Mouse (Mus musculus) CH12.LX (cell line): Measurements from ENCODE around the gene Timmdc1. TPM values are rescaled to one million over a fixed set of nuclear protein-coding genes. Genes with fewer than 3 reads are reported as not detected.
A peak's percentile ranks its signal among the peaks of the same experiment; 100 is the strongest.

Source experiments
- DNase-seq: peaks from one replicate; pipeline ENCODE4 v3.0.0-alpha.2; 2013; ENCODE audit errors: extremely low read depth
- H3K27ac ChIP-seq: 2 replicates; pipeline ENCODE4 v1.5.1; 2012; ENCODE audit warnings: low read depth, mild to moderate bottlenecking, control low read depth, moderate library complexity; ENCODE audit not compliant: insufficient read depth
- H3K27me3 ChIP-seq: replicated peaks from 2 replicates; pipeline ENCODE3; 2012; ENCODE audit warnings: inconsistent platforms
- H3K36me3 ChIP-seq, 2 experiments: replicated peaks in 1 of 2; 2 replicates each; pipeline versions ENCODE3 to v1.6.1; 2012; ENCODE audit warnings: inconsistent platforms in 1 of 2, low read length in 1 of 2, mild to moderate bottlenecking in 1 of 2, mixed read lengths in 1 of 2, moderate library complexity in 1 of 2; ENCODE audit not compliant: control insufficient read depth in 1 of 2, insufficient read depth in 1 of 2
- H3K4me1 ChIP-seq, 2 experiments: 2 replicates each; pipeline ENCODE4 v1.6.1; 2012; ENCODE audit warnings: inconsistent platforms in 1 of 2, moderate library complexity in 1 of 2; ENCODE audit not compliant: insufficient read depth in 2 of 2, control insufficient read depth in 1 of 2
- H3K4me2 ChIP-seq: 2 replicates; pipeline ENCODE4 v1.6.1; 2012; ENCODE audit warnings: low read depth, mild to moderate bottlenecking, control low read depth; ENCODE audit not compliant: poor library complexity, insufficient read depth, severe bottlenecking
- H3K4me3 ChIP-seq, 3 experiments: fragments of 150-350 bp in 1 of 3; sonication (generic) in 1 of 3; replicated peaks in 1 of 3; 2 replicates each; pipeline versions ENCODE3 to v1.5.1; 2011 to 2012; ENCODE audit warnings: low read depth in 2 of 3, low read length in 2 of 3, mild to moderate bottlenecking in 2 of 3, moderate library complexity in 2 of 3, control low read depth in 1 of 3, improper control_type of control experiment in 1 of 3, inconsistent platforms in 1 of 3, mixed read lengths in 1 of 3; ENCODE audit not compliant: poor library complexity in 1 of 3
- H3K79me2 ChIP-seq: replicated peaks from 2 replicates; pipeline ENCODE4 v1.6.1; 2012; ENCODE audit warnings: mild to moderate bottlenecking, moderate library complexity; ENCODE audit not compliant: control insufficient read depth, poor library complexity, insufficient read depth, severe bottlenecking; ENCODE audit errors: extremely low read depth
- H3K9ac ChIP-seq: 2 replicates; pipeline ENCODE4 v1.6.1; 2012; ENCODE audit warnings: low read depth, mild to moderate bottlenecking, control low read depth, moderate library complexity; ENCODE audit not compliant: insufficient read depth
- H3K9me3 ChIP-seq: replicated peaks from 2 replicates; pipeline ENCODE3; 2012; ENCODE audit warnings: low read length, inconsistent platforms, mixed read lengths
- BHLHE40 ChIP-seq: IDR thresholded peaks from 2 replicates; pipeline ENCODE4 v1.6.1; 2011; ENCODE audit warnings: mild to moderate bottlenecking, low read depth, low read length, improper control_type of control experiment
- CHD1 ChIP-seq: IDR thresholded peaks from 2 replicates; pipeline ENCODE4 v1.6.1; 2012; ENCODE audit warnings: low read depth, low read length, improper control_type of control experiment, inconsistent platforms
- CHD2 ChIP-seq: IDR thresholded peaks from 2 replicates; pipeline ENCODE4 v1.6.1; 2011; ENCODE audit warnings: low read length, improper control_type of control experiment
- CTCF ChIP-seq, 2 experiments: IDR thresholded peaks in 1 of 2; conservative IDR thresholded peaks in 1 of 2; 2 replicates each; pipeline ENCODE4 v1.5.1; 2011 to 2012; ENCODE audit warnings: low read depth in 2 of 2, low read length in 2 of 2, improper control_type of control experiment in 1 of 2, inconsistent platforms in 1 of 2, mild to moderate bottlenecking in 1 of 2, moderate library complexity in 1 of 2
- E2F4 ChIP-seq: IDR thresholded peaks from 2 replicates; pipeline ENCODE4 v1.6.1; 2011; ENCODE audit warnings: low read depth, low read length, improper control_type of control experiment; ENCODE audit not compliant: insufficient replicate concordance
- ELF1 ChIP-seq: IDR thresholded peaks from 2 replicates; pipeline ENCODE4 v1.6.1; 2014; ENCODE audit warnings: low read depth, mild to moderate bottlenecking, inconsistent platforms, low read length, improper control_type of control experiment
- EP300 ChIP-seq: IDR thresholded peaks from 2 replicates; pipeline ENCODE4 v1.6.1; 2011; ENCODE audit warnings: low read length, improper control_type of control experiment
- ETS1 ChIP-seq: conservative IDR thresholded peaks from 2 replicates; pipeline ENCODE4 v1.6.1; 2012; ENCODE audit warnings: low read depth, mild to moderate bottlenecking, inconsistent platforms, low read length, improper control_type of control experiment, moderate library complexity
- GABPA ChIP-seq: IDR thresholded peaks from 2 replicates; pipeline ENCODE4 v1.6.1; 2012; ENCODE audit warnings: low read depth, low read length, improper control_type of control experiment, inconsistent platforms; ENCODE audit not compliant: insufficient replicate concordance
- HCFC1 ChIP-seq: IDR thresholded peaks from 2 replicates; pipeline ENCODE4 v1.6.1; 2012; ENCODE audit warnings: low read depth, mild to moderate bottlenecking, inconsistent platforms, low read length, improper control_type of control experiment
- IRF4 ChIP-seq: IDR thresholded peaks from 2 replicates; pipeline ENCODE4 v1.6.1; 2014; ENCODE audit warnings: low read depth, mild to moderate bottlenecking, inconsistent platforms, low read length, improper control_type of control experiment
- JUN ChIP-seq: IDR thresholded peaks from 2 replicates; pipeline ENCODE4 v1.6.1; 2011; ENCODE audit warnings: low read depth, mild to moderate bottlenecking, low read length, improper control_type of control experiment, moderate library complexity; ENCODE audit not compliant: insufficient read depth
- JUND ChIP-seq: conservative IDR thresholded peaks from 2 replicates; pipeline ENCODE4 v1.6.1; 2011; ENCODE audit warnings: low read depth, low read length, improper control_type of control experiment
- KAT2A ChIP-seq: IDR thresholded peaks from 2 replicates; pipeline ENCODE4 v1.6.1; 2012; ENCODE audit warnings: low read length, improper control_type of control experiment, inconsistent platforms; ENCODE audit not compliant: insufficient replicate concordance
- MAFK ChIP-seq: IDR thresholded peaks from 2 replicates; pipeline ENCODE4 v1.6.1; 2011; ENCODE audit warnings: low read length, improper control_type of control experiment; ENCODE audit not compliant: insufficient replicate concordance
- MAX ChIP-seq: IDR thresholded peaks from 2 replicates; pipeline ENCODE4 v1.6.1; 2011; ENCODE audit warnings: low read length, improper control_type of control experiment
- MAZ ChIP-seq: IDR thresholded peaks from 2 replicates; pipeline ENCODE4 v1.6.1; 2012; ENCODE audit warnings: low read depth, mild to moderate bottlenecking, inconsistent platforms, low read length, improper control_type of control experiment, moderate library complexity
- MEF2A ChIP-seq: IDR thresholded peaks from 2 replicates; pipeline ENCODE4 v1.6.1; 2014; ENCODE audit warnings: low read depth, mild to moderate bottlenecking, inconsistent platforms, low read length, improper control_type of control experiment, borderline replicate concordance
- MXI1 ChIP-seq: IDR thresholded peaks from 2 replicates; pipeline ENCODE4 v1.6.1; 2011; ENCODE audit warnings: mild to moderate bottlenecking, low read depth, low read length, improper control_type of control experiment
- MYC ChIP-seq: IDR thresholded peaks from 2 replicates; pipeline ENCODE4 v1.6.1; 2011; ENCODE audit warnings: low read depth, mild to moderate bottlenecking, improper control_type of control experiment, low read length
- NELFE ChIP-seq: IDR thresholded peaks from 2 replicates; pipeline ENCODE4 v1.6.1; 2011; ENCODE audit warnings: low read depth, low read length, improper control_type of control experiment
- NRF1 ChIP-seq: IDR thresholded peaks from 2 replicates; pipeline ENCODE4 v1.6.1; 2014; ENCODE audit warnings: low read depth, mild to moderate bottlenecking, inconsistent platforms, low read length, improper control_type of control experiment, moderate library complexity
- PAX5 ChIP-seq: IDR thresholded peaks from 2 replicates; pipeline ENCODE4 v1.6.1; 2012; ENCODE audit warnings: low read length, inconsistent platforms, mixed read lengths
- POLR2A ChIP-seq: IDR thresholded peaks from 2 replicates; pipeline ENCODE4 v1.6.1; 2011; ENCODE audit warnings: low read depth, mild to moderate bottlenecking, improper control_type of control experiment, low read length
- POLR2AphosphoS2 ChIP-seq: IDR thresholded peaks from 2 replicates; pipeline ENCODE4 v1.6.1; 2011; ENCODE audit warnings: low read depth, low read length, improper control_type of control experiment
- RAD21 ChIP-seq: IDR thresholded peaks from 2 replicates; pipeline ENCODE4 v1.6.1; 2011; ENCODE audit warnings: low read depth, mild to moderate bottlenecking, low read length, improper control_type of control experiment, moderate library complexity
- RCOR1 ChIP-seq: conservative IDR thresholded peaks from 2 replicates; pipeline ENCODE4 v1.6.1; 2012; ENCODE audit warnings: low read depth, mild to moderate bottlenecking, inconsistent platforms, low read length, improper control_type of control experiment
- SIN3A ChIP-seq: IDR thresholded peaks from 2 replicates; pipeline ENCODE4 v1.6.1; 2012; ENCODE audit warnings: low read length, improper control_type of control experiment, inconsistent platforms
- SMC3 ChIP-seq: IDR thresholded peaks from 2 replicates; pipeline ENCODE4 v1.6.1; 2011; ENCODE audit warnings: low read depth, low read length, improper control_type of control experiment
- TBP ChIP-seq: conservative IDR thresholded peaks from 2 replicates; pipeline ENCODE4 v1.6.1; 2011; ENCODE audit warnings: low read depth, low read length, improper control_type of control experiment
- TCF12 ChIP-seq: IDR thresholded peaks from 2 replicates; pipeline ENCODE4 v1.6.1; 2014; ENCODE audit warnings: low read depth, mild to moderate bottlenecking, inconsistent platforms, low read length, improper control_type of control experiment
- UBTF ChIP-seq: IDR thresholded peaks from 2 replicates; pipeline ENCODE4 v1.6.1; 2012; ENCODE audit warnings: low read depth, mild to moderate bottlenecking, inconsistent platforms, low read length, improper control_type of control experiment, moderate library complexity
- USF1 ChIP-seq: IDR thresholded peaks from 2 replicates; pipeline ENCODE4 v1.6.1; 2014; ENCODE audit warnings: low read depth, mild to moderate bottlenecking, inconsistent platforms, low read length, improper control_type of control experiment
- USF2 ChIP-seq: conservative IDR thresholded peaks from 2 replicates; pipeline ENCODE4 v1.6.1; 2011; ENCODE audit warnings: low read depth, low read length, improper control_type of control experiment
- ZC3H11A ChIP-seq: IDR thresholded peaks from 2 replicates; pipeline ENCODE4 v1.6.1; 2012; ENCODE audit warnings: low read depth, mild to moderate bottlenecking, inconsistent platforms, low read length, improper control_type of control experiment
- ZKSCAN1 ChIP-seq: IDR thresholded peaks from 2 replicates; pipeline ENCODE4 v1.6.1; 2012; ENCODE audit warnings: low read depth, inconsistent platforms, low read length, improper control_type of control experiment, borderline replicate concordance
- ZMIZ1 ChIP-seq: IDR thresholded peaks from 2 replicates; pipeline ENCODE4 v1.6.1; 2012; ENCODE audit warnings: low read depth, mild to moderate bottlenecking, inconsistent platforms, low read length, improper control_type of control experiment
- ZNF384 ChIP-seq: IDR thresholded peaks from 2 replicates; pipeline ENCODE4 v1.6.1; 2012; ENCODE audit warnings: low read depth, low read length, improper control_type of control experiment, inconsistent platforms
- dilution Hi-C: fragments of 300-500 bp; cut with MboI; formaldehyde crosslinking; loops from 2 replicates; pipeline ENCODE4 v1.14.3; 2020; ENCODE audit warnings: low sequenced_read_pairs; ENCODE audit not compliant: extremely low pct_unique_long_range_greater_than_20kb, extremely low pct_ligation_motif_present
- in situ Hi-C: fragments of 300-500 bp; cut with MboI; formaldehyde crosslinking; loops from 3 replicates; pipeline ENCODE4 v1.14.3; 2019; ENCODE audit warnings: low sequenced_read_pairs, low pct_ligation_motif_present, low pct_unique_long_range_greater_than_20kb, mixed read lengths
- polyA plus RNA-seq: library from polyadenylated mRNA; unstranded; fragments of >175 nt; gene quantifications from 2 replicates; pipeline ENCODE4 v1.2.1, GENCODE M21; 2012; ENCODE audit warnings: low read depth; ENCODE audit not compliant: insufficient read length
- total RNA-seq, 2 experiments: library from RNA; depleted of rRNA; stranded (reverse); fragments of 300-350 nt in 1 of 2; fragments of >200 nt in 1 of 2; gene quantifications; 2 replicates each; pipeline ENCODE4 v1.2.3; 2012 to 2014

Gene Timmdc1
- total and polyA plus RNA-seq, 3 experiments: 32.5 to 49.7 (median 45.1) TPM

DNA sequence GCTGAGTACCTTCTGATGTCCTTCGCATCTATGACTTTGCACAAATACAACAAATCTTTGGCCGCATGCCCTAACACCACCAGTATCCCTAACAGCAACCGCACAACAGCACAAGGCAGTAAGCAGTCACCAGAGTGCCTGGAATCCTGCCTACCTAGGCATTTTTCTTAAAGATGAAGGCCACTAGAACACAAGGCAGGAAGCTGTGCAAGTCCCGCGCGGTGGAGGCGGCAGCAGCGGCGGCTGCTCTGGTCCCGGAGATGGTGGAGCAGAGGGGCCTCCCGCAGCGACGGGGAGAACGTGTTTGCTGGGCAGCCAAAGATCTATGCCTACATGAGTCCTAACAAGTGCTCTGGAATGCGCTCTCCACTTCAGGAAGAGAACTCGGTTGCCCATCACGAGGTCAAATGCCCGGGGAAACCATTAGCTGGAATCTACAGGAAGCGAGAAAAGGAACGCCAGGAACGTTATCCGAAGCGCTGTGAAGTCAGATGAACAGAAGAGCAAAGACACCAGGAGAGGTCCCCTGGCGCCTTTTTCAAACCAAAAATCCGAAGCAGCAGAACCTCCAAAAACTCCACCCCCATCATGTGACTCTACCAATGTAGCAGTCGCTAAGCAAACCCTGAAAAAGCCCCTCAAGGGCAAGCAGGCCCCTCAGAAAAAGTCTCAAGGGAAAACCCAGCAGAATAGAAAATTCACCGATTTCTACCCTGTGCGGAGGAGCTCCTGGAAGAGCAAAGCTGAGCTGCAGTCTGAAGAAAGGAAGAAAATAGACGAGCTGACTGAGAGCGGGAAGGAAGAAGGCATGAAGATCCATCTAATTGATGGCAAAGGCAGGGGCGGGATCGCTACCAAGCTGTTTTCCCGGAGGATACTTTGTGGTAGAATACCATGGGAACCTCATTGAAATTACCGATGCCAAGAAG is 45.9 kb downstream of the Timmdc1 start:
- peak; percentile 94 for DNase-seq

DNA sequence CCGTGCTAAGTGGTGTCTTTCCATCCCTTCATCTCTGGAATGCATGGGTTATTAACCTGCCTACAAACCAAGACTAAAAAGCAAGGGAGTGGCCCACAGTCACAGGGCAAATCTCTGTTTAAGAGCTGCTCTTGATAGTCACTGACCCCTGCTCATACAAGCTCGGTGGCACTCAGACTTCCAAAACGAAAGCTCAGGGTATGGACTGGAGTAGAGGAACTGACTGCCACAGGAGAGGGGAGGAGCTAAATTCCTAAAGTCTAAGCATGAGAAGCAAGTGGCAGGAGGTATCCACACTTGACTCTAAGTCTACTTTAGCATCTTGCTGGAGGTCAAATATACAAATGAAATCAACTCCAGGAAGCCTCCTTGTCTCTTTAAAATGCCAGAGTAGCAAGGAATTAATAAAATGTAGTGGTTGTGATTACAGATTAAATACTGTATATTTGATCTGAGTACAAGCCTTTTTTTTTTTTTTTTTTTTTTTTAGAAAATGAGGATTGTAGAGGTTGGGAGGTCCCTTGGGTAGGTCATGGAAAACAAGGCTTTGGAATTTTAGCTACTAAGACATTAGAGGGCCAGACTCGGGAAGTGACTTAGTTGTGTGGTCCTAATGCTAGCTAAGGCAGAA is 46.7 kb downstream of the Timmdc1 start:
- Histone ChIP-seq H3K27ac (peak overlapping the region; percentile 61), H3K36me3 (peaks cover 78 to 87% of the 10 kb centered on the region in 2 experiments), H3K9me3 (no peaks in the 10 kb centered on the region), H3K4me1 (peaks cover 13 to 89% of the 10 kb centered on the region in 2 experiments), H3K4me2 (0 out of 2 replicates have a peak overlapping the region, but pooled peaks have one; percentile 6), H3K4me3 (peak overlapping the region in 2 of 3 experiments; percentile 4 to 49), H3K27me3 (no peaks in the 10 kb centered on the region), H3K9ac (no peak overlapping the region), H3K79me2 (peaks cover 76% of the 10 kb centered on the region)
- in situ Hi-C loops (no loop called here), dilution Hi-C loops (no loop called here)
- TF ChIP-seq ZNF384: 0 out of 2 replicates have a peak, but pooled peaks have one; percentile 20
- TF ChIP-seq POLR2A: no peak
- DNase-seq: no peak

More for the DNA sequence above, 45.9 kb downstream of the Timmdc1 start:
- TF ChIP-seq RCOR1: no peak
- no peak for TF ChIP-seq JUN
- TF ChIP-seq ELF1: no peak
- no peak for TF ChIP-seq TBP
- TF ChIP-seq MYC: no peak
- no peak for TF ChIP-seq IRF4
- TF ChIP-seq MAFK: peak; percentile 42; the same call in 1 of the 2 replicates
- peak; percentile 31; the same call in 1 of the 2 replicates for TF ChIP-seq POLR2A
- TF ChIP-seq EP300: peak; percentile 29; the same call in 1 of the 2 replicates
- TF ChIP-seq CTCF (conservative IDR thresholded peaks at IDR 0.05 in 1 of 2, IDR thresholded peaks at IDR 0.05 in 1 of 2; ENCODE audit: low read depth in 2 of 2, low read length in 2 of 2): no peak
- peak; percentile 41; the same call in 1 of the 2 replicates for TF ChIP-seq MXI1
- TF ChIP-seq ZNF384: no peak
- peak; percentile 22; the same call in 1 of the 2 replicates for TF ChIP-seq MAX
- peak; percentile 27; the same call in 1 of the 2 replicates for TF ChIP-seq HCFC1
- no peak for TF ChIP-seq GABPA
- TF ChIP-seq KAT2A: no peak
- TF ChIP-seq ZC3H11A: no peak
- TF ChIP-seq ZMIZ1: peak; percentile 74
- TF ChIP-seq SIN3A: peak; percentile 48; the same call in 1 of the 2 replicates
- TF ChIP-seq ETS1: peak; percentile 41
- no peak for TF ChIP-seq JUND
- TF ChIP-seq NELFE: no peak
- TF ChIP-seq PAX5: no peak
- TF ChIP-seq UBTF: no peak
- TF ChIP-seq CHD1: no peak
- no peak for TF ChIP-seq ZKSCAN1
- TF ChIP-seq NRF1: no peak
- TF ChIP-seq CHD2: no peak
- TF ChIP-seq USF2: peak; percentile 39
- no peak for TF ChIP-seq MAZ
- peak; percentile 55; the same call in 1 of the 2 replicates for TF ChIP-seq TCF12
- TF ChIP-seq USF1: peak; percentile 75
- 0 out of 2 replicates have a peak, but pooled peaks have one; percentile 22 for TF ChIP-seq POLR2AphosphoS2
- no peak for TF ChIP-seq RAD21
- no peak for TF ChIP-seq E2F4
- peak; percentile 48; the same call in 1 of the 2 replicates for TF ChIP-seq BHLHE40
- TF ChIP-seq SMC3: no peak; the same call in 1 of the 2 replicates
- TF ChIP-seq MEF2A: 0 out of 2 replicates have a peak, but pooled peaks have one; percentile 14
- H3K4me1 ChIP-seq: peaks cover 13 to 85% of the 10 kb centered on the region in 2 experiments
- H3K9ac ChIP-seq: no peak overlapping the region
- H3K9me3 ChIP-seq: no peaks in the 10 kb centered on the region
- no peaks in the 10 kb centered on the region for H3K27me3 ChIP-seq
- dilution Hi-C loops (no loop called here), in situ Hi-C loops (no loop called here)
- peak overlapping the region in 2 of 3 experiments; percentile 4 to 49 for H3K4me3 ChIP-seq
- peaks cover 80 to 87% of the 10 kb centered on the region in 2 experiments for H3K36me3 ChIP-seq
- H3K4me2 ChIP-seq: no peak overlapping the region
- H3K27ac ChIP-seq: peak overlapping the region; percentile 61
- H3K79me2 ChIP-seq: peaks cover 71% of the 10 kb centered on the region
